In genomic region chr2:20417998-20418397, GRCm38 (mm10) we compare ENCODE assay signal across 21 mouse cellular contexts.
"Had no signal": no experiment of that assay in that cellular context is flagged by ENCODE, and none has a peak within 500 bp of the region (broad histone marks: within the 10 kb centered on the region; RNA-seq: fewer than 3 reads in every experiment).

No protein-coding gene starts in this region.

- H3K9me3 ChIP-seq: heart, embryonic 10.5 days; heart, embryonic 12.5 days; hindbrain, embryonic 13.5 days; hindbrain, embryonic 15.5 days; limb, embryonic 10.5 days; limb, embryonic 12.5 days; liver, embryonic 13.5 days; liver, embryonic 15.5 days had no signal

- H3K4me1 ChIP-seq: heart, embryonic 12.5 days; hindbrain, embryonic 13.5 days; limb, embryonic 12.5 days; liver, embryonic 13.5 days; liver, embryonic 15.5 days had no signal

- ATAC-seq: forebrain, postnatal 0 days; hindbrain, postnatal 0 days had no signal

- H3K27ac ChIP-seq: heart, embryonic 10.5 days; hindbrain, embryonic 13.5 days; hindbrain, embryonic 15.5 days; hindbrain, postnatal 0 days; limb, embryonic 10.5 days; limb, embryonic 12.5 days; liver, embryonic 13.5 days; liver, embryonic 15.5 days had no signal

- H3K9ac ChIP-seq: forebrain, postnatal 0 days; heart, embryonic 12.5 days; hindbrain, embryonic 13.5 days; hindbrain, embryonic 15.5 days; limb, embryonic 12.5 days; liver, embryonic 13.5 days; liver, embryonic 15.5 days had no signal

- H3K4me2 ChIP-seq: heart, embryonic 12.5 days; hindbrain, embryonic 13.5 days; hindbrain, embryonic 15.5 days; limb, embryonic 12.5 days; liver, embryonic 11.5 days; liver, embryonic 13.5 days; liver, embryonic 15.5 days had no signal

- H3K36me3 ChIP-seq: heart, embryonic 10.5 days; heart, embryonic 12.5 days; hindbrain, embryonic 13.5 days; hindbrain, embryonic 15.5 days; limb, embryonic 10.5 days; limb, embryonic 12.5 days; liver, embryonic 13.5 days; liver, embryonic 15.5 days had no signal

- DNase-seq: forebrain, postnatal 0 days; gastrocnemius, postnatal 14 days; gastrocnemius, postnatal 36 days; heart, adult 18-20 months; heart, postnatal 10 days; kidney, adult 11 months; kidney, adult 2 months; kidney, adult 9 months; layer of hippocampus, adult 9-11 months; layer of hippocampus, postnatal 36 days; liver; liver, embryonic 13.5 days had no signal

- H3K27me3 ChIP-seq: heart, embryonic 12.5 days; hindbrain, embryonic 13.5 days; hindbrain, embryonic 15.5 days; limb, embryonic 12.5 days; liver, embryonic 13.5 days; liver, embryonic 15.5 days had no signal

- H3K4me3 ChIP-seq: heart, embryonic 10.5 days; heart, embryonic 12.5 days; hindbrain, embryonic 13.5 days; hindbrain, embryonic 15.5 days; limb, embryonic 10.5 days; limb, embryonic 12.5 days; liver, embryonic 13.5 days; liver, embryonic 15.5 days had no signal
